Mouse (Mus musculus) CH12.LX (cell line): Measurements from ENCODE around the gene Fgd6.
A peak's percentile ranks its signal among the peaks of the same experiment; 100 is the strongest.

Experiments
- CHD1 ChIP-seq: IDR thresholded peaks from 2 replicates; pipeline ENCODE4 v1.6.1; 2012; ENCODE audit warnings: low read depth, low read length, improper control_type of control experiment, inconsistent platforms
- CTCF ChIP-seq, 2 experiments: IDR thresholded peaks in 1 of 2; conservative IDR thresholded peaks in 1 of 2; 2 replicates each; pipeline ENCODE4 v1.5.1; 2011 to 2012; ENCODE audit warnings: low read depth in 2 of 2, low read length in 2 of 2, improper control_type of control experiment in 1 of 2, inconsistent platforms in 1 of 2, mild to moderate bottlenecking in 1 of 2, moderate library complexity in 1 of 2
- EP300 ChIP-seq: IDR thresholded peaks from 2 replicates; pipeline ENCODE4 v1.6.1; 2011; ENCODE audit warnings: low read length, improper control_type of control experiment
- GABPA ChIP-seq: IDR thresholded peaks from 2 replicates; pipeline ENCODE4 v1.6.1; 2012; ENCODE audit warnings: low read depth, low read length, improper control_type of control experiment, inconsistent platforms; ENCODE audit not compliant: insufficient replicate concordance
- MAX ChIP-seq: IDR thresholded peaks from 2 replicates; pipeline ENCODE4 v1.6.1; 2011; ENCODE audit warnings: low read length, improper control_type of control experiment
- MEF2A ChIP-seq: IDR thresholded peaks from 2 replicates; pipeline ENCODE4 v1.6.1; 2014; ENCODE audit warnings: low read depth, mild to moderate bottlenecking, inconsistent platforms, low read length, improper control_type of control experiment, borderline replicate concordance
- MXI1 ChIP-seq: IDR thresholded peaks from 2 replicates; pipeline ENCODE4 v1.6.1; 2011; ENCODE audit warnings: mild to moderate bottlenecking, low read depth, low read length, improper control_type of control experiment
- PAX5 ChIP-seq: IDR thresholded peaks from 2 replicates; pipeline ENCODE4 v1.6.1; 2012; ENCODE audit warnings: low read length, inconsistent platforms, mixed read lengths
- POLR2A ChIP-seq: IDR thresholded peaks from 2 replicates; pipeline ENCODE4 v1.6.1; 2011; ENCODE audit warnings: low read depth, mild to moderate bottlenecking, improper control_type of control experiment, low read length
- SMC3 ChIP-seq: IDR thresholded peaks from 2 replicates; pipeline ENCODE4 v1.6.1; 2011; ENCODE audit warnings: low read depth, low read length, improper control_type of control experiment
- TBP ChIP-seq: conservative IDR thresholded peaks from 2 replicates; pipeline ENCODE4 v1.6.1; 2011; ENCODE audit warnings: low read depth, low read length, improper control_type of control experiment
- USF1 ChIP-seq: IDR thresholded peaks from 2 replicates; pipeline ENCODE4 v1.6.1; 2014; ENCODE audit warnings: low read depth, mild to moderate bottlenecking, inconsistent platforms, low read length, improper control_type of control experiment

GRCm38 (mm10) chr10:94124376-94124775, 88.6 kb downstream of the Fgd6 start:
- TF ChIP-seq POLR2A, result no peak
- no peak for TF ChIP-seq TBP
- TF ChIP-seq MXI1, result no peak
- peak in 1 of 2 experiments; percentile 50; a peak in 2 of 4 replicates for TF ChIP-seq CTCF (conservative IDR thresholded peaks at IDR 0.05 in 1 of 2, IDR thresholded peaks at IDR 0.05 in 1 of 2; ENCODE audit: low read depth in 2 of 2, low read length in 2 of 2)
- TF ChIP-seq GABPA, result no peak
- TF ChIP-seq EP300, result no peak
- TF ChIP-seq USF1, result no peak
- no peak for TF ChIP-seq CHD1
- TF ChIP-seq SMC3, result peak; percentile 17; the same call in 1 of the 2 replicates
- no peak for TF ChIP-seq PAX5
- no peak for TF ChIP-seq MEF2A
- TF ChIP-seq MAX, result no peak
